Mouse (Mus musculus): ENCODE measurements around the gene Etl4. TPM values are rescaled to one million over a fixed set of nuclear protein-coding genes. Genes with fewer than 3 reads are reported as not detected.

The Etl4 gene
- polyA plus RNA-seq, 1 experiment from 2014 or later = 15.7 TPM

- Histone ChIP-seq H3K4me1 (ENCODE audit: insufficient read depth, low read depth, low read length) (0 out of 2 replicates have a peak, but pooled peaks cover 4% of the 10 kb centered on the region), H3K4me3 (ENCODE audit: low read depth, low read length) (no peak overlapping the region), H3K27me3 (replicated peaks; ENCODE audit: insufficient read depth, low read length) (no peaks in the 10 kb centered on the region), H3K9ac (replicated peaks; ENCODE audit: low read depth) (no peak overlapping the region), H3K27ac (ENCODE audit: low read length) (no peak overlapping the region), H3K4me2 (replicated peaks; ENCODE audit: low read depth, low read length) (no peak overlapping the region), H3K36me3 (ENCODE audit: insufficient read depth, low read length) (no peaks in the 10 kb centered on the region), H3K9me3 (ENCODE audit: low read length) (no peaks in the 10 kb centered on the region)
- peak; percentile 63 for ATAC-seq
- WGBS = 69% methylated on average over 8 of the region's 8 CpGs
- TF ChIP-seq CTCF (IDR thresholded peaks at IDR 0.05) = no peak
- no peak for TF ChIP-seq EP300 (IDR thresholded peaks at IDR 0.05)
- DNase-seq (ENCODE audit: low spot score) = peak; percentile 40
Measured at GRCm38 (mm10) chr2:20753282-20754110, 843.9 kb downstream of the Etl4 start.

- ATAC-seq (no peak), DNase-seq (ENCODE audit: low spot score) (no peak)
- no peak overlapping the region for H3K9ac ChIP-seq (replicated peaks; ENCODE audit: low read depth)
- WGBS = 67% methylated on average over 3 of the region's 3 CpGs
- no peak overlapping the region for H3K27ac ChIP-seq (ENCODE audit: low read length)
- H3K36me3 ChIP-seq (ENCODE audit: insufficient read depth, low read length) = no peaks in the 10 kb centered on the region
- no peak overlapping the region for H3K4me3 ChIP-seq (ENCODE audit: low read depth, low read length)
- no peaks in the 10 kb centered on the region for H3K27me3 ChIP-seq (replicated peaks; ENCODE audit: insufficient read depth, low read length)
- no peak for TF ChIP-seq CTCF (IDR thresholded peaks at IDR 0.05)
- no peak for TF ChIP-seq EP300 (IDR thresholded peaks at IDR 0.05)
- H3K4me2 ChIP-seq (replicated peaks; ENCODE audit: low read depth, low read length) = no peak overlapping the region
- H3K9me3 ChIP-seq (ENCODE audit: low read length) = no peaks in the 10 kb centered on the region
- 0 out of 2 replicates have a peak, but pooled peaks cover 4% of the 10 kb centered on the region for H3K4me1 ChIP-seq (ENCODE audit: insufficient read depth, low read depth, low read length)
Measured at GRCm38 (mm10) chr2:20756964-20757363, 847.4 kb downstream of the Etl4 start.

GRCm38 (mm10) chr2:20759045-20759662 lies 849.6 kb downstream of the Etl4 start:
- TF ChIP-seq CTCF (IDR thresholded peaks at IDR 0.05) (no peak), EP300 (IDR thresholded peaks at IDR 0.05) (no peak)
- WGBS = 60% methylated on average over 7 of the region's 7 CpGs
- no peak overlapping the region for H3K4me3 ChIP-seq (ENCODE audit: low read depth, low read length)
- no peak for DNase-seq (ENCODE audit: low spot score)
- H3K9me3 ChIP-seq (ENCODE audit: low read length) = no peaks in the 10 kb centered on the region
- H3K27ac ChIP-seq (ENCODE audit: low read length) = no peak overlapping the region
- H3K9ac ChIP-seq (replicated peaks; ENCODE audit: low read depth) = no peak overlapping the region
- no peak overlapping the region for H3K4me2 ChIP-seq (replicated peaks; ENCODE audit: low read depth, low read length)
- no peak for ATAC-seq
- no peaks in the 10 kb centered on the region for H3K4me1 ChIP-seq (ENCODE audit: insufficient read depth, low read depth, low read length)
- no peaks in the 10 kb centered on the region for H3K27me3 ChIP-seq (replicated peaks; ENCODE audit: insufficient read depth, low read length)
- H3K36me3 ChIP-seq (ENCODE audit: insufficient read depth, low read length) = no peaks in the 10 kb centered on the region

- H3K27me3 ChIP-seq (replicated peaks; ENCODE audit: insufficient read depth, low read length) = no peaks in the 10 kb centered on the region
- H3K9me3 ChIP-seq (ENCODE audit: low read length) = no peaks in the 10 kb centered on the region
- H3K4me3 ChIP-seq (ENCODE audit: low read depth, low read length) = no peak overlapping the region
- H3K36me3 ChIP-seq (ENCODE audit: insufficient read depth, low read length) = no peaks in the 10 kb centered on the region
- H3K27ac ChIP-seq (ENCODE audit: low read length) = no peak overlapping the region
- no peaks in the 10 kb centered on the region for H3K4me1 ChIP-seq (ENCODE audit: insufficient read depth, low read depth, low read length)
- no peak overlapping the region for H3K4me2 ChIP-seq (replicated peaks; ENCODE audit: low read depth, low read length)
- TF ChIP-seq CTCF (IDR thresholded peaks at IDR 0.05) (no peak), EP300 (IDR thresholded peaks at IDR 0.05) (no peak)
- 88% methylated on average over 5 of the region's 5 CpGs for WGBS
- no peak overlapping the region for H3K9ac ChIP-seq (replicated peaks; ENCODE audit: low read depth)
- no peak for DNase-seq (ENCODE audit: low spot score)
- ATAC-seq = no peak
Measured at GRCm38 (mm10) chr2:20761320-20761719, 851.7 kb downstream of the Etl4 start.

GRCm38 (mm10) chr2:20761751-20762150 lies 852.2 kb downstream of the Etl4 start:
- no peaks in the 10 kb centered on the region for H3K9me3 ChIP-seq (ENCODE audit: low read length)
- whole genome bisulfite sequencing = 90% methylated on average over 3 of the region's 3 CpGs
- no peak overlapping the region for H3K9ac ChIP-seq (replicated peaks; ENCODE audit: low read depth)
- ATAC-seq = no peak
- no peak overlapping the region for H3K4me3 ChIP-seq (ENCODE audit: low read depth, low read length)
- no peaks in the 10 kb centered on the region for H3K27me3 ChIP-seq (replicated peaks; ENCODE audit: insufficient read depth, low read length)
- no peak for TF ChIP-seq EP300 (IDR thresholded peaks at IDR 0.05)
- TF ChIP-seq CTCF (IDR thresholded peaks at IDR 0.05) = no peak
- no peak overlapping the region for H3K27ac ChIP-seq (ENCODE audit: low read length)
- H3K4me1 ChIP-seq (ENCODE audit: insufficient read depth, low read depth, low read length) = no peaks in the 10 kb centered on the region
- H3K36me3 ChIP-seq (ENCODE audit: insufficient read depth, low read length) = no peaks in the 10 kb centered on the region
- DNase-seq (ENCODE audit: low spot score) = no peak
- no peak overlapping the region for H3K4me2 ChIP-seq (replicated peaks; ENCODE audit: low read depth, low read length)

GRCm38 (mm10) chr2:20763511-20764212 lies 854.1 kb downstream of the Etl4 start:
- Histone ChIP-seq H3K9me3 (ENCODE audit: low read length) (no peaks in the 10 kb centered on the region), H3K36me3 (ENCODE audit: insufficient read depth, low read length) (no peaks in the 10 kb centered on the region), H3K4me3 (ENCODE audit: low read depth, low read length) (no peak overlapping the region), H3K4me2 (replicated peaks; ENCODE audit: low read depth, low read length) (no peak overlapping the region), H3K27me3 (replicated peaks; ENCODE audit: insufficient read depth, low read length) (no peaks in the 10 kb centered on the region), H3K4me1 (ENCODE audit: insufficient read depth, low read depth, low read length) (no peaks in the 10 kb centered on the region), H3K27ac (ENCODE audit: low read length) (no peak overlapping the region), H3K9ac (replicated peaks; ENCODE audit: low read depth) (no peak overlapping the region)
- ATAC-seq (no peak), DNase-seq (ENCODE audit: low spot score) (no peak)
- TF ChIP-seq CTCF (IDR thresholded peaks at IDR 0.05) (no peak), EP300 (IDR thresholded peaks at IDR 0.05) (no peak)
- WGBS = 85% methylated on average over 4 of the region's 4 CpGs

Measured in lung, postnatal 0 days (tissue).